Mouse (Mus musculus): ENCODE measurements around the gene Eef1akmt4. TPM values are rescaled to one million over a fixed set of nuclear protein-coding genes. Genes with fewer than 3 reads are reported as not detected.

Gene Eef1akmt4
- polyA plus RNA-seq, 1 experiment from 2014 or later = 15.4 TPM

DNA sequence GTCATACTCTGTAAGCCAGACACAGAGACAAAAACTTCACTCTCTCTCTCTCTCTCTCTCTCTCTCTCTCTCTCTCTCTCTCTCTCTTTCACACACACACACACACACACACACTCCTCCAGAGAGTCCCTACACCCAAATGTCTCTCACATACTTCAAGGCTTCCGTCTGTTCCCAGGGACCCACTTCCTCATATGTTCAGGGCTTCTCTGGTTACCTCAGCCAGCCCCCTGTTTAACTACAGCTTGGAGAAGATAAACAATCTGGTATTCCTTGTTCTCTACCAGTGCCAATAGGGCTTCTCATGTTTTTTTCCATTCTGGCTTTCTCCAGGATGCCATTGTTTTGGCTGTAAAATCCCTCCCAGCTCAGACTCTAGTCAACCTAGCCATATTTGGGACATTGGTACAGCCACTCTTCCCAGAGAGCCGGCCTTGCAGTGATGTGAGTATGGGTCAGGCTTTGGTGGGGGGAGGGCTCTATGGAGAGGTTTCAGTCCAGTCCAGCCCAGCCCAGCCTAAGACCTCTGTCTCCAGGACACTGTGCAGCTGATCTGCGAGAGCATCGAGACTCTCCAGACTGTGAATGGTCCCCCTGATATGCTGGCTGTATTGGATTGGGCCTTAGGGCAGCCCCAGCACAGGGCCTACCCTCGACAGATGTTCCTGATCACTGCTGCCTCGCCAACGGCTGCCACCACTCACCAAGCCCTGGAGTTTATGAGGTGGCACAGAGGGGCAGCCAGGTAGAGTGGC, 14.5 kb upstream of the Eef1akmt4 start:
- H3K4me2 ChIP-seq (ENCODE audit: low read length) = no peak overlapping the region
- no peak overlapping the region for H3K4me3 ChIP-seq (replicated peaks; ENCODE audit: low read length)
- H3K9ac ChIP-seq (replicated peaks; ENCODE audit: low read depth, low read length) = no peak overlapping the region
- peaks cover 8% of the 10 kb centered on the region for H3K27me3 ChIP-seq (replicated peaks; ENCODE audit: control insufficient read depth, insufficient read depth, low read length)
- no peaks in the 10 kb centered on the region for H3K4me1 ChIP-seq (replicated peaks; ENCODE audit: control insufficient read depth, insufficient read depth, low read length)
- 75% methylated on average over 7 of the region's 7 CpGs for WGBS
- no peak for ATAC-seq
- H3K27ac ChIP-seq (ENCODE audit: low read length) = no peak overlapping the region
- H3K36me3 ChIP-seq (ENCODE audit: control insufficient read depth, insufficient read depth) = no peaks in the 10 kb centered on the region
- H3K9me3 ChIP-seq (ENCODE audit: control insufficient read depth, low read length) = no peaks in the 10 kb centered on the region

DNA sequence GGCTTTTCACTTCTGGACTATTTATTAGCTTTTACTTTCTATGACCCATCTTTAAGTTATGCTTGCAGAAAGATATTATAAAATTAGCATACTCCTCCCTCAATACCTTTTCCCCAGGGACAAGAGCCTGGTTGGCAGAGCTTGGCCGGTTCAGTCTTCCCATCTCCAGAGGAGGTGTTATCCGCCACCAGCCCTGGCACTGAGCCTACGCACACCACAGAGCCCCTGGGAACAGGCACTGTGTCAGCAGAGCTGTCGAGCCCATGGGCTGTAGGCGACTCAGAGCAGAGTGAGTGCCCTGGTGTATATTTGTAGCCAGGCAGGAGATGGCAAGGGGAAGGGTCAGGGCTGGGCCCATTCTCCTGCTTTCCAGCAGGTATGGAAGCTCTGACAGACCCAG, 10.9 kb upstream of the Eef1akmt4 start:
- 67% methylated on average over 5 of the region's 5 CpGs for WGBS
- Histone ChIP-seq H3K9ac (replicated peaks; ENCODE audit: low read depth, low read length) (no peak overlapping the region), H3K4me3 (replicated peaks; ENCODE audit: low read length) (no peak overlapping the region), H3K4me2 (ENCODE audit: low read length) (no peak overlapping the region), H3K27ac (ENCODE audit: low read length) (no peak overlapping the region), H3K27me3 (replicated peaks; ENCODE audit: control insufficient read depth, insufficient read depth, low read length) (no peaks in the 10 kb centered on the region), H3K4me1 (replicated peaks; ENCODE audit: control insufficient read depth, insufficient read depth, low read length) (no peaks in the 10 kb centered on the region), H3K9me3 (ENCODE audit: control insufficient read depth, low read length) (no peaks in the 10 kb centered on the region), H3K36me3 (ENCODE audit: control insufficient read depth, insufficient read depth) (no peaks in the 10 kb centered on the region)
- no peak for ATAC-seq

DNA sequence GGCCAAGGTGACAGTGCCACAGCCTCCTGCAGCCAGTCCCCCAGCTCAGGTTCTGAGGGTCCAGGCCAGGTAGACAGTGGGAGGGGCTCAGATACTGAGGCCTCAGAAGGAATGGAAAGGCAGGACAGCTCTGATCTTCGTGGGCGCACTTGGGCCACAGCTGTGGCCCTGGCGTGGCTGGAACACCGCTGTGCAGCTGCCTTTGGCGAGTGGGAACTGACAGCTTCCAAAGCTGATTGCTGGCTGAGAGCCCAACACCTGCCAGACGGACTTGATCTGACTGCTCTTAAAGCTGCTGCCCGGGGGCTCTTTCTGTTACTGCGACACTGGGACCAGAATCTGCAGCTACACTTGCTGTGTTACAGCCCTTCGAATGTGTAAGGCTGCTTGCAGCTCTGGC, 6.7 kb upstream of the Eef1akmt4 start:
- Histone ChIP-seq H3K27ac (ENCODE audit: low read length) (no peak overlapping the region), H3K27me3 (replicated peaks; ENCODE audit: control insufficient read depth, insufficient read depth, low read length) (no peaks in the 10 kb centered on the region), H3K4me1 (replicated peaks; ENCODE audit: control insufficient read depth, insufficient read depth, low read length) (peaks cover 5% of the 10 kb centered on the region), H3K4me2 (ENCODE audit: low read length) (no peak overlapping the region), H3K9ac (replicated peaks; ENCODE audit: low read depth, low read length) (no peak overlapping the region), H3K9me3 (ENCODE audit: control insufficient read depth, low read length) (no peaks in the 10 kb centered on the region), H3K36me3 (ENCODE audit: control insufficient read depth, insufficient read depth) (peaks cover 11% of the 10 kb centered on the region; the same call in 1 of the 2 replicates), H3K4me3 (replicated peaks; ENCODE audit: low read length) (no peak overlapping the region)
- peak; percentile 32; the same call in 1 of the 2 replicates for ATAC-seq
- 41% methylated on average over 9 of the region's 9 CpGs for WGBS

DNA sequence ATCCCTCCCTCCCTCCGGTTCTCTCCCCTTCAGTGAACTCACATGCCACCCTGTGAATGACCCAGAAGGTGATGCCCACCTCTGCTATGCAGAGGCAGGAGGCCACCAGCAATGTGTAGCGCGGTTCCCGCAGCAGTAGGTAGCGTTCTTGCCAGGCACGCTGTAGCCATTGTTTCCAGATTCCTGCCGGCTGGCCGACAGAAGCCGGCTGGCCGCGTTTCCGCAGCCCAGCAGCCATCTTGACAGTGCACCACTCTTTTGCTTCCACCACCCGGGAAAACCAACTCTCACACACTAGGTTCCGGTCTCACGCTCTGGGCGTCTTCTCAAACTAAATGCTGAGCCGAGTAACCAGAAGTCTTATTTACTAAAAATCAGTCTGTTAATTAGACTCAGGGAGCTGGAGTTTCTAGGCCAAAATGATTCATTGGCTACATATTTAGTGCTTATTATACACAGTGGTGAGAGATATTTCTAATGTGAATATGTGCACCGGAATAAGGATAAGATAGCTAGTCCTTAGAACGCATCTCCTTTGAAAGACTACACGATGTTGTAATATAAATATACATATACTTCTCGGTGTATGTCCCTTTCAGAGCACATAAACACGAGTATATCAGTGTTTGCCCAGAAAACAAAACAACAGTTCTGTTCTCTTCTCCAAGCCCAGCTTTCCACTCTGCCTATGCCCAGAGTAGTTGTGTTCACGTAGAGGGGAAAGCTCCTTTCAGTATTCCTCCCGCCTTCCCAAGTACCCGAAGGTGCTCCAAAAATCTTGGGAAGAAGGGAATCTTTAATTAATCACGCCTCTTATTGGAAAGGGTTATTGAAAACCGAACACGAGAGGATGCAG, 664 bp upstream of the Eef1akmt4 start:
- Histone ChIP-seq H3K27ac (ENCODE audit: low read length) (peak overlapping the region; percentile 69), H3K4me1 (replicated peaks; ENCODE audit: control insufficient read depth, insufficient read depth, low read length) (peaks cover 17% of the 10 kb centered on the region), H3K36me3 (ENCODE audit: control insufficient read depth, insufficient read depth) (peaks cover 10% of the 10 kb centered on the region; the same call in 1 of the 2 replicates), H3K4me3 (replicated peaks; ENCODE audit: low read length) (peak overlapping the region; percentile 54), H3K9me3 (ENCODE audit: control insufficient read depth, low read length) (no peaks in the 10 kb centered on the region), H3K9ac (replicated peaks; ENCODE audit: low read depth, low read length) (peak overlapping the region; percentile 71), H3K27me3 (replicated peaks; ENCODE audit: control insufficient read depth, insufficient read depth, low read length) (no peaks in the 10 kb centered on the region), H3K4me2 (ENCODE audit: low read length) (peak overlapping the region; percentile 99)
- under 1% methylated on average over 28 of the region's 28 CpGs for WGBS
- ATAC-seq = peak; percentile 75

DNA sequence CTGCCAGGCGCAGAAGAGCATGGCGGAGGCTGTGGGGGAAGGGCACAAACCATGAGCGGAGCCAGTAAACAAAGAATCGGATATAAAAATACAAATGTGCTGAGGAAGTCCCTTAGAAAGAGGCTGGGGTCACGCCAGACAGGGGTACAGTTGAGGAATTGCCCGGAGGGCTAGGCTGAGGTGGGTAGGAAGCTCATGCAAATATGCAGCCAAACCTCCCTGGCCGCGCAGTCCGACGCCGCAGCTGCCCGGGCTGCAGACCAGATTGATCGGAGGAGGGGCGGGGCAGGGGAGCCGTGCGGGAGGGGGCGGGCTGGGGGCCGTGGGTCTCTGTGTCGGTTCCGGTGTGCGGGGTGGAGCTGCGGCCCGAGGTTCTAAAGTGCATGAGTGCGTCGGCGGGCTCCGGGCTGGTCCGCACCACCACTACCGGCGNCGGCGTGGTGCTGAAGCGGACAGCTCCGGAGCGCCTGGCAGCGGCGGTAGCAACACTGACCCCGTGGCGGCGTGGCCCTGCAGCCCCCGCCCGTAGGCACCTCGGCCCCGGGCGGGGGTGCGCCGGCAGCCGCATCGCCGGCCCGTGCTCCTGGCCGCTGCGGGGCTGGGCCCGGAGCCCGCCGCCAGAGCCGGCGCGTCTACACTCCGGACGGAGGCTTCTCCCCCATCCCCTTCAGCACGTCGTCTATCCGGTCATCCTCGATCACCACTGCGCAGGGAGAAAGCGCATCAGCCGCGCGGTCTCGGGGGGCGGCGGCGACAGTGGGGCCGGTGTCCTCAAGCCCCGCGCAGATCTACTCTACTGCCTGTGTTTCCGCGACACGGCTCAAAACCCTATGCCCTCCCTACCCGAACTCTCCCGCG, 8.4 kb downstream of the Eef1akmt4 start:
- Histone ChIP-seq H3K4me1 (replicated peaks; ENCODE audit: control insufficient read depth, insufficient read depth, low read length) (peaks cover 16% of the 10 kb centered on the region), H3K4me3 (replicated peaks; ENCODE audit: low read length) (peak overlapping the region; percentile 78), H3K27me3 (replicated peaks; ENCODE audit: control insufficient read depth, insufficient read depth, low read length) (no peaks in the 10 kb centered on the region), H3K9ac (replicated peaks; ENCODE audit: low read depth, low read length) (peak overlapping the region; percentile 72), H3K27ac (ENCODE audit: low read length) (peak overlapping the region; percentile 92), H3K36me3 (ENCODE audit: control insufficient read depth, insufficient read depth) (no peaks in the 10 kb centered on the region), H3K4me2 (ENCODE audit: low read length) (peak overlapping the region; percentile 92), H3K9me3 (ENCODE audit: control insufficient read depth, low read length) (no peaks in the 10 kb centered on the region)
- peak; percentile 6; the same call in 1 of the 2 replicates for ATAC-seq
- under 1% methylated on average over 79 of the region's 83 CpGs for WGBS

DNA sequence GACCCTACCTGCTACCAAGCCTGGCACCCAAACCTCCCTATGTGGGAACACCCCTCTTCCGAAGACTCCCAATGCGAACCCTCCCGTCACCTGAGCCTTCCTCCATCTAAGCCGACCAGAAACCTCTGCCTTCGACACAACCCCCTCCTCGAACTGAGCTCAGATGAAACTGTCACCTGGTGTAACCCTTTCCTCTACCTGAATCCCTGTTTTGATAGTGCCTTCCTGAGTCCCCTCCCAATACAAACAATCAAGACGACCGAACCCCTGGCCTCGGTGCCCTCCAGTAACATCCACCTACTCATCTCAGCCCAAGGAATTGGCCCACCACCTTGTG, 9.0 kb downstream of the Eef1akmt4 start:
- under 1% methylated on average over 9 of the region's 9 CpGs for WGBS
- Histone ChIP-seq H3K27me3 (replicated peaks; ENCODE audit: control insufficient read depth, insufficient read depth, low read length) (no peaks in the 10 kb centered on the region), H3K4me1 (replicated peaks; ENCODE audit: control insufficient read depth, insufficient read depth, low read length) (peaks cover 16% of the 10 kb centered on the region), H3K27ac (ENCODE audit: low read length) (peak overlapping the region; percentile 92), H3K9ac (replicated peaks; ENCODE audit: low read depth, low read length) (peak overlapping the region; percentile 72), H3K36me3 (ENCODE audit: control insufficient read depth, insufficient read depth) (no peaks in the 10 kb centered on the region), H3K4me3 (replicated peaks; ENCODE audit: low read length) (peak overlapping the region; percentile 78), H3K9me3 (ENCODE audit: control insufficient read depth, low read length) (no peaks in the 10 kb centered on the region), H3K4me2 (ENCODE audit: low read length) (peak overlapping the region; percentile 92)
- peak; percentile 1; the same call in 1 of the 2 replicates for ATAC-seq

DNA sequence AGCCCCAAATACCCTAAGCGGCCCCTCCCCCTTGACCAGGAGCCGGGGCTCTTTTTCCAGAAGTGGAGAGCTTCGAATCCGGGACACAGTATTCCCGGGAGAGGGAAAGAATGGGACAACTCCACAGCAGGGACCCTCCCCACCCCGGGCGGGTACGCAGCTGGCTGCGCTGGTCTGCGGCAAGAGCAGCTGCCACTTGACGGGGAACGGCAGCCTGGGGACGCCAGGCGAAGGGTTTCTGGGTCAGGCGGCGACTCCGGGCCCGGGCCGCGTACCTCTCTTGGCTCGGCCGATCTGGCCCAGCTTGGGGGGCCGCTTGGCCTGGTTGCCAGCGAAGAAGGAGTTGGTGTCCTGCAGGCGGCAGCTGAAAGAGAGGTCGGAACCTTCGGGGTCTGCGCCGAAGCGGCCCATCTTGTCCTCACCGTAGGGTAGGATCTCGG, 9.4 kb downstream of the Eef1akmt4 start:
- Histone ChIP-seq H3K4me2 (ENCODE audit: low read length) (peak overlapping the region; percentile 92), H3K9ac (replicated peaks; ENCODE audit: low read depth, low read length) (peak overlapping the region; percentile 72), H3K27ac (ENCODE audit: low read length) (peak overlapping the region; percentile 92), H3K36me3 (ENCODE audit: control insufficient read depth, insufficient read depth) (no peaks in the 10 kb centered on the region), H3K4me1 (replicated peaks; ENCODE audit: control insufficient read depth, insufficient read depth, low read length) (peaks cover 16% of the 10 kb centered on the region), H3K9me3 (ENCODE audit: control insufficient read depth, low read length) (no peaks in the 10 kb centered on the region), H3K4me3 (replicated peaks; ENCODE audit: low read length) (peak overlapping the region; percentile 78), H3K27me3 (replicated peaks; ENCODE audit: control insufficient read depth, insufficient read depth, low read length) (no peaks in the 10 kb centered on the region)
- ATAC-seq = peak; percentile 18
- WGBS = 0% methylated on average over 32 of the region's 32 CpGs

DNA sequence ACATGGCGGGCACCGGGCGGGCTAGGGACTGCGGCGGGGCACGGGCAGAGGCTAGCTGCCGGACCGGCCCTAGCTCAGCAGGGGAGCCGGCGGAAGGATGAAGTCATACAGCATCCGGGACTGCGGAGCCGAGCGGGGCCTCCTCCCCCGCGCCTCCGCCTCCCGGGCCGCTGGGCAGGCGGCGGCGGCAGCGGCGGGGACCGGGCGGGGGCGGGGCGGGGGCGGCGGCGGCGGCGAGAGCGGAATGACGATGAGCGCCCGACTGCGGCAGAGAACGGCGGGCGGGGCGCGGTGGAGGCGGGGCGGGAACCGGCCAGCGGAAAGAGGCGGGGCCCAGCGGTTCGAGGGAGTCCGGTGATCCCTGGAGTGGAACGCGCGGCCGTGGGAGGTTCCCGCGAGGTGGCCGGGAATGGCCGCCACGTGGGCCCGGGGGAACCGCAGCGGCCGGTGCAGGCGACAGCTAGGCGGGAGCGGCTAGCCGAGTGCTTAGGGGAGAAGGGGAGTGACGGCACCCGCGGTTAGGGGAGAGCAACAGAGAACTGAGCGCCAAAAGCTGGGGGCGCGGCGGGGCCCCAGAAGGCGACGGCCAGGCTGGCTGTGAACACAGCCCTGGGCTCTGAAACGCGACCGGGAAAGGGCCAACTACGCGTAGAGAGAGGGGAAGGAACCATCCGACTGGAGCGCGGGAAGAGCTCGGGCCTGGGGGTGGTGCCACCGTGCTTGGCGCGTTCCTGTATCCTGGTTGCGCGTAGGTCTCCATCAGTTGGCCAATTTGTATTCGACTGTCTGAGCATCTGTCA, 10.0 kb downstream of the Eef1akmt4 start, which contains the start of gene Camk2n2:
TSS of gene Camk2n2 (minus strand) at position 97 of the 800 bp plus-strand sequence.
- Histone ChIP-seq H3K9me3 (ENCODE audit: control insufficient read depth, low read length) (no peaks in the 10 kb centered on the region), H3K4me1 (replicated peaks; ENCODE audit: control insufficient read depth, insufficient read depth, low read length) (peaks cover 16% of the 10 kb centered on the region), H3K27me3 (replicated peaks; ENCODE audit: control insufficient read depth, insufficient read depth, low read length) (no peaks in the 10 kb centered on the region), H3K4me2 (ENCODE audit: low read length) (peak within 1 kb of the TSS; percentile 92), H3K4me3 (replicated peaks; ENCODE audit: low read length) (peak within 1 kb of the TSS; percentile 78), H3K27ac (ENCODE audit: low read length) (peak within 1 kb of the TSS; percentile 92), H3K9ac (replicated peaks; ENCODE audit: low read depth, low read length) (peak within 1 kb of the TSS; percentile 72), H3K36me3 (ENCODE audit: control insufficient read depth, insufficient read depth) (no peaks in the 10 kb centered on the region)
- peak; percentile 62 for ATAC-seq
- WGBS = under 1% methylated on average over 63 of the region's 92 CpGs

Measured in forebrain, embryonic 16.5 days (tissue).